Mouse (Mus musculus): ENCODE data around the gene Anapc5.

DNA sequence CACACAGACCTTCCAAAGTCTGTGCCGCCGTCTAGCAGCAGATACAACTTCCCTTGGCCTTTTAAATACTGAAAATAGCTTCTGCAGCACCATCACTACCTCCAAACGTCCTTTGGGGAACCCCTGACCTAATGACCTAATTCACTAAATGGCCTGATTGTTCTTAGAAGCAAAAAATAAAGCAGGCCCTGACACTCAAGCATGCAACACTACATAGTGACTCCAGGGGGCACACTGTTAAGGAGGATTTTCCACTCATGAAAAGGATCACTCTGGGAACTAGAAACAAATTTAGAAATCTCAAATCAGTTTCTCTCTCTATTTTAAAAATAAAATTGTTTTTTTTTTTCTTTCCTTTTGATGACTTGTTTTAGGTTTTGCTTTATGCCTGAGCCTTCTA lies 15.6 kb downstream of the Anapc5 start:
- TF ChIP-seq CTCF (IDR thresholded peaks at IDR 0.05; ENCODE audit: extremely low read depth, insufficient read depth, low read length) (peak; percentile 18; the same call in 1 of the 2 replicates), POLR2A (IDR thresholded peaks at IDR 0.05; ENCODE audit: extremely low read depth, insufficient read depth, low read length) (no peak)
